Mouse (Mus musculus) embryo, embryonic 10.5 days (tissue): ENCODE results near the gene Prrg1.
"Not testable (repeated sequence)": the region's sequence is repeated elsewhere in the genome, so short reads cannot be mapped to it uniquely, and the experiment has no call there.

Experiments used
- DNase-seq: peaks from one replicate; pipeline ENCODE4 v3.0.0-alpha.2; 2015; ENCODE audit warnings: low spot score

Gene Prrg1

DNA sequence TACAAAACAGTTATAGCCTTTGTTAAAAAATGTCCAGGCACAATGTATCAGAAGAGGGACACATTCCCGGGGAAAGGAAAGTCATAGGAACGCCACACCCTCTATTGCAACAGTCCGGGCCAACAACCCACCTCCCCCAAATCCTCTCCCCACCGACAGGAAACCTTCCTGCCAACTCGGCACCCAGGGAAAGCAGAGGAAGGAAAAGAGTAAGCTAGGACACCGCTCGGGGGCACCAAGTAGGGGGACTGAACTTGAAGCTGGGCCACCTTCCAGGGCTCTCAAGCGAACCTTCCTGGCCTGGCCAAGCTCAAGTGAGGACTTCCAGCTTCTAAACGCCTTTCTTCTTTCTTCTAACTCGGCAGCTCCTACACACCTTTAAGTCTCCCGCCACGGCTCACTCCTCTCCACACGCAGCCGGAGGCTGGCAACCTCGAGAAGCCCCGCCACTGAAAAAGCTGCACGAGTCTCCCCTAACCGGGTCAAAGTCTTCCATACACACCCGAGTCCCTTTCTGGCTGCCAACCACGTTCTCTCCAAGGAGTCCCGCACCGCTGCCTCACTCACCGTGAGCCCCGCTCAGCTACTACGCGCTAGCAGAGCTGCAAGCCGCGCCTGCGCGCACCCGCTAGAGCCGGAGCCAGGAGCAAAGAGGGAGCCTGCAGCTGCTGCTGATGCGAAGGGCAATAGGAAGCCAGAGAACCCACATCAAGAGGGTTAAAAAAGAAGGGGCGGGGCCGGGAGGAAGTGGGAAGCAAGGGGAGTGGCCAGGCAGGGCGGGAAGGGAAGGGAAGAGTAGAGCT is at the start of gene Prrg1:
Prrg1 (minus strand) TSS at position 695 of the 803 bp plus-strand sequence.
- DNase-seq = peak; percentile 81

DNA sequence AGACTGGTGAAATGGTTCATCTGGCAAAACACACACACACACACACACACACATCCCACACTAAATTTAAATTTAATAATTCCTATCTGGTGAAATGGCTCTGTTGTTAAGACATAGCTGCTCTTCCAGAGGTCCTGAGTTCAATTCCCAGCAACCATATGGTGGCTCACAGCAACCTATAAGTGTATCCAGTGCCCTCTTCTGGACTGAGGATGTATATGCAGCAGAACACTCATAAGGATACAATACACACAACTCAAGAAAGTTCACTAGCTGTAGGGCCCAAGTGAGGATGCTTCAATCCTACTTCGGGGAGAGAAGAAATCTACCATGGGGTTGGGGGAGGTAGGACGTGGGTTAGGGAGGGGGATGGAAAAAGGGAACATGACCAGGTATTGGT is 22.1 kb upstream of the Prrg1 start:
- no peak for DNase-seq

GRCm38 (mm10) chrX:78593138-78593537 is 9.4 kb upstream of the Prrg1 start:
- DNase-seq = no peak

- peak; percentile 73 for DNase-seq
Observed at GRCm38 (mm10) chrX:78582854-78583201, 868 bp downstream of the Prrg1 start.

DNA sequence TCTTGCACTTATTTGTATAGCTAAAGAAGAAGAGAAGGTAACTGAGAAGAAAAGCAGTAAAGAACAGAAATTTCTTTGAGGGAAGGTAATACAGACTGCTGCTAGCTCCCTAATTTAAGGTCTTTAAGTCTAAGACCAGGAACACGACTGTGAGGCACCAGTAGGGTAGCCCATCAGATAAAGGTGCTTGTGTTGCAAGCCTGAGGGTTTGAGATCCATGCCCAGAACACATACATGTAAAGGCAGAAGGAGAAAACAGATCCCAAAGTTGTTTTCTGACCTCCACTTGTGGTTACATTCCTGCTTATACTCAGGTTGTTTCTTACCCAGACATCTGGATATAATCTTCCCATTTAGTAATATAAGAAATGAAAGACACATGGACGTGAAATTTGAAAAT is 20.2 kb downstream of the Prrg1 start:
- DNase-seq = no peak

DNA sequence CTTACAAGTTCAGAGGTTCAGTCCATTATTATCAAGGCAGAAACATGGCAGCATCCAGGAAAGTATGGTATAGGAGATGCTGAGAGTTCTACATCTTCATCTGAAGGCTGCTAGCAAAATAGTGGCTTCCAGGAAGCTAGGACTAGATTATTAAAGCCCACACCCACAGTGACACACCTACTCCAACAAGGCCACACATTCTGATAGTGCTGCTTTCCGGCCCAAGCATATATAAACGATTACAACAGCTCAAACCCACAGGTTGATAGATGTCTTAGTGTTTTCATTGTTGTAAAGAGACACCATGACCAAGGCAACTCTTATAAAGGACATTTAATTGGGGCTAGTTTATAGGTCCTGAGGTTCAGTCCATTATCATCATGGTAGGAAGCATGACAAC is 30.3 kb downstream of the Prrg1 start:
- DNase-seq = no peak

DNA sequence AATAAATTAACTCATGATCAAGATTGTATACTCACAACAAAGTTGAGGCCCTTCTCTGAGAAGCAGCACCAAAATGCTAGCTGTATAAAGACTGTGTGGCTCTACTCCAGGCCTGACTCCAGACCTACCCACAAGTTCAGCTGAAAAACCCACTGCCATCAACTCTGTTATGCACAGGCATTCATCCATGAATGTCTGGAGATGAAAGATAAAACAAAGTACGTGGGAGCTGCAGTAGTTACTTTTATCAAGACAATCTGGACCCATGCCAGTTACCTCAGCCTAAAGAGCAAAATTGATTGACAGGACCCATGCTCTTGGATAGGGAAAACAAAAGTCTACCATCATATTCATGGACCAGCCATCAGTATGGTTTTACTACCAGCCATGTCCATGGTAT is 31.0 kb downstream of the Prrg1 start:
- no peak for DNase-seq

- DNase-seq = no peak
Observed at GRCm38 (mm10) chrX:78547696-78548095, 36.0 kb downstream of the Prrg1 start.

- DNase-seq = no peak
Observed at GRCm38 (mm10) chrX:78539734-78540133, 44.0 kb downstream of the Prrg1 start.

DNA sequence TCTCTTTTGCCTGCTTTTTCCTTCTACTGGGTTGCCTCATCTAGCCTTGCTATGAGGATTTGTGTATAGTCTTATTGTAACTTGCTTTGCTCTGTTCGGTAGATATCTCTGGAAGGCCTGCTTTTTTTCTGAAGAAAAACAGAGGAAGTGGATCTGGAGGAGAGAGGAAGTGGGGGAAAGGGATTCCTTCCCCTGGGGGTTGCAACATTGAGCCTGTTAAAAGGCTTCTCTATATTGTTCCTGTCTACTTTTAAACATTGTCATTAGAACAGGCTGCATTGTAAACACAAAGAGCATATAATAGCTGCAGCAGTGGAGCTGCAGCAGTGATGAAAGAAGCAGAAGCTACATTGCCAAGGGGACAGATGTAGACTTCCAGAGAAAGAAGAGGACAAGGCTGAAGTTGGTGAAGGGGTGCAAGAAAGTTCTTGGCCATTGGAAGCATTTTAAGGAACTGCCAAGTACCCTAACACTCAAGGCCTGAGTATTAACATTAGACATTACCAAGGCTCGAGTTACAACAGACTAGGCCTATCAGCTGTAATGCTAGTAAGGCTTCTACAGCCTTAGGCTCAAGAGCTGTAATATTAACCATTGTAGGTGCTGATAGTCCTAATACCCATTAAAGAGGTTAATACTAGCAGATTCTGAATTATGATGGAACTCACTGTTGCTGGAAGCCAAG is 44.9 kb downstream of the Prrg1 start:
- no peak for DNase-seq

- no peak for DNase-seq
Observed at GRCm38 (mm10) chrX:78518301-78518700, 65.4 kb downstream of the Prrg1 start.

GRCm38 (mm10) chrX:78482987-78483386 is 100.7 kb downstream of the Prrg1 start:
- DNase-seq = no peak

GRCm38 (mm10) chrX:78479710-78480109 is 104.0 kb downstream of the Prrg1 start:
- no peak for DNase-seq

GRCm38 (mm10) chrX:78434357-78434756 is 149.3 kb downstream of the Prrg1 start:
- DNase-seq = no peak

GRCm38 (mm10) chrX:78403346-78403745 is 180.3 kb downstream of the Prrg1 start:
- not testable (repeated sequence) for DNase-seq
